Mouse (Mus musculus) heart, postnatal 0 days (tissue): ENCODE measurements around the gene Vil1.

Experiments used
- CTCF ChIP-seq: IDR thresholded peaks from 2 replicates; pipeline ENCODE4 v1.5.1; 2016; ENCODE audit warnings: antibody characterized with exemption, control low read depth, low read depth
- EP300 ChIP-seq: IDR thresholded peaks from 2 replicates; pipeline ENCODE4 v1.6.1; 2016; ENCODE audit warnings: antibody characterized with exemption, low read depth

DNA sequence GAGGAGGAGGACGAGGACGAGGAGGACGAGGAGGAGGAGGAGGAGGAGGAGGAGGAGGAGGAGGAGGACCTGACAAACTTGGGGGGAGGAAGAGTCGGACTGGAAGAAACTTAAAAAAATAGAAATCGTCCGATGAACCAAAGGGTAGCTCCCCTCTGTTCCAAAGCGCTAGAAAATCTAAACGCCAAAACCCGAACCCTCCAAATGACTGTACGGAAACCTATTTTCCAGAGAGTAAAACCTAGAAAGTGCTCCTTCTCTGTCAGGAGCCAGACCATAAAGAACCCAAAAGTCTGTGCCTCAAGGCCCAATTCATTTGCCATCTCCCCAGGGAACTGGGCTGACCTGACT is 22.8 kb upstream of the Vil1 start:
- TF ChIP-seq CTCF (no peak), EP300 (no peak)
